Mouse (Mus musculus) layer of hippocampus, adult 9-11 months (tissue): ENCODE results near the gene Tln2.

Experiments
- DNase-seq: peaks from one replicate; pipeline ENCODE4 v3.0.0; 2022

Tln2 gene

DNA sequence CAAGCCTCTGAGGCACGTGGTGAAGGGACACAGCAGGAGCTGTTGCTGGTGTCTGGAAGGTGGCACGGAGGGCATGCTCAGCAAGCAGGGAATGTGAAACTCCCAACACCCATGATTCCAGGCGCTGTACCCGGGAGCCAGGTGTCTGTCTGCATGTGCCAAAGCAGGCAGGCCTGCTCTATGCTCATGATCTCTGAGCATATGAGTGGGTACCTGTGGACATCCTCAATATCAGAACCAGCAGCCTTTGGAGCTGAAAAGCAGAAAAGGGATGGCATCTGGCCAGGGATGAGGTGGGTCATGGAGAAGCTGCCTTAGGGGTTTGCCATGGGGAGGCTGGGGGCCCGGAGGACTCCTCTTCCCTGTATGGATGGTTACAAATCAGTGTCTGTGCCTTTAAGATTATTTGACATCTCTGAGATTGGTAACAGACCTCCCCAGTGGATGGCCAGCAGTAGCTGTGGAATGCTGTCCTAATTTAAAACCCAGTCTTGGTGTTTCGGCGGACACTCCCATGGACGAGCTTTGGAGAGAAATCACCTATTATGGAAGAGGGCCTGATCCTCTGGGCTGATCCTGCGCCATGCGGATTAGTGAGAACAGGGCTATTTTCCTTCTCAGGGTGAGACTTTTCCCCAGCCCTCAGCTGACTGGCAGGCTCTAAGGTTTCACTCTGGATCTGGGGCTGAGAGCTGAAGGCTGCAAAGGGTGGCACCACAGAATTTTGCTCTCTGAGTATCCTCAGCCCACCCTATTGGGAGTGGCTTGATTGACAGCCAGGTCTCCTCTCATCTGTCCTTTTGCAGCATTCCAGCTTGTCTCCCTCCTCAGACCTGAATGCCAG is 367.8 kb downstream of the Tln2 start:
- no peak for DNase-seq

DNA sequence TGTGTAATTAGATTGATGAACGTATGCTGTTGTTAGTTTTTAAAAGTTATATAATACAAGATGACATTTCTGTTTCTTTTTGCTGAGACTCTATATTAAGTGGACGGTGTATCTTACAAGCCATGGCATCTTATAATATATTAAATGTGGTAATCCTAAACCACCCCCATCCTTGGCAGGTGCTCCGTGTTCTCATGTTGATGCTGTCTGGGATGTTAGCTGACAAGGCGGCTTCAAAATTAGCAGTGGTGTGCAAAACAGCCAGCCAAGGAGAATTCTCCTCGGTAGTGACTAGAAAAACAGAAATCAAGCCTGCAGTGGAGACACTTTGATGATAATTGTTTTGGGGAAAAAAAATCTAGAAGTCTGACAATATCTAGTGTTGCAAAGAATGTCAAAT is 371.8 kb downstream of the Tln2 start:
- peak; percentile 40 for DNase-seq

DNA sequence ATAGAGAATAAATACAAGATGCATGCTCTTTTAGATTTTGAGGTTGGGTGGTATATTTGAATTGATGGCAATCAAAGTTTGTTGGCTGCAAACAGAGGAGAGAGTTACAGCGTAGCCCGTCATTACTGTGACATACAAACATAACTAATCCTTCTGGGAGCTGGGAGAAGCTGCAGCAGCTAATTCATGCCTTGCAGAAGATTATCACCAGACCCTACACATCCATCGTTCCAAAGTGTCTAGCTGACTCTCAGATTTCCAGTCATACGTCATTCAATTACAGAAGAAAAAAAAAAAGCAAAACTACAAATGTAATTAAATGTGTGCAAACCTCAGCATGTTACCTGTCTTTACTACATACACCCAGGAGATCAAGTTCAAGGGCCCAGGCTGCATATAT is 372.3 kb downstream of the Tln2 start:
- DNase-seq = no peak

DNA sequence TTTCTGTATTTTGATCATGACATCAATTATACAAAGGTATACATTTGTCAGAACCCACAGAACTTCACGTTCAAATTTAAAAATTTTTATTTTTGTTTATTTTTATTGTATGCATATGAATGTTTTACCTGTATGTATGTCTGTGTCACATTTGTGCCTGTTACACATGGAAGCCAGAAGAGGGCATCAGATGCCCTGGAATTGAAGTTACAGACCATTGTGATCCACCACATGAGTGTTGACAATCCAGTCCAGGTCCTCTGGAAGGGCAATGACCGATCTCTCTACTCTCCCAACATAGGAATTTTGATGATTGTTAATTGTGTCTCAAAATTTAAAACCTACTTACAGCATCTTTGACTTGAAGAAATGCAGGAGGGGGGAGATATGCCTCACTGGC is 374.9 kb downstream of the Tln2 start:
- DNase-seq = no peak

DNA sequence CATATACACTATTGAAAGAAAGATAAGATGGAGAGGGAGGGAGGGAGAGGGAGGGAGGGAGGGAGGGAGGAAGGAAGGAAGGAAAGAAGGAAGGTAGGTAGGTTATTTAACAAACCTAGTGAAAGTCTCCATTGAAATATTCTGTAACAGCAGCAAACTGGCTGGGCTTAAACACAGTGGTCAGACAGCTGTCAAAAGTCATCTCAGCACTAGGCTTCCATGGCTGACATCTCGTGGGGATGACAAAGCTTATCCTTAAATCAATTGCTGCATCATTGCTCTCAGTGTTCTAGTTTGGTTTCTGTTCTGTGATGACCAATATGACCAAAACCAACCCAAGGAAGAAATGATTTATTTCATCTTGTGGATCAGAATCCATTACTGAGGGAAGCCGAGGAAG is 376.0 kb downstream of the Tln2 start:
- DNase-seq = no peak

DNA sequence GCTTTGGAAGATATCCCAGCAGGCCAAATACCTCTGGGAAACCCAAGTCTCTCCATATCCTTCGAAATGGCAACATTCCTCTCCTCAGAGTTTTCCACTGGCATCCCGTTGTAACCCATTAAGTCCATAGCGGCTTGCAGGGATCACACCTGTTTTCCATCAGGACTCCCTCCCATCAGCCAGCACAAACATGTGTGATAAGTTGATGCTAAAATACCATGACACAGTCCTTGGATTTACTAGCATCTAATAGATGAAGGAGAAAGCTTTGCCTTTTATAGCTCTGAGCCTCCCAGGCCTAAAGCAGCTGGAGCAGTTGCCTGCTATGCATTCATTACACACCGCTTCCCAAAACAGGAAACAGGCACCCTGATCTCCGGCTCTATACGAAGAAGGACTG is 377.5 kb downstream of the Tln2 start:
- DNase-seq = no peak

DNA sequence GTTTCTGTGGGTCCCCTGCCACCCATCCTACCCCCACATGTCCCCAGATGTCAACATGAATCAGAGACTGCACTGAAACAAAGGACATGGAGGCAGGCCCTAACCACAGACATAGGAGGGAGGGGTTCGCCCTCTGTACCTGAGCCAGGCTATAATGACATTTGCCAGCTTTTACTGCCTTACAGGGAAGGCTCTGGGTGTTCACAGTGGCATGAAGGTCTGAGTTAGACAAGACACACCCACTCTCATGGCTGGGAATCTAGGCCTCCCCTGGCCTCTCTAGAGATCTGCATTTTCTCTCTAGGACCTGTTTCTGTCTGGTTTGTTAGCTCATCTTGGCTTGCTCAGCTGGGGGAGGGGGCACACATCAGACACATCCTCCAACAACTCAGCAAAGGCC is 380.8 kb downstream of the Tln2 start:
- DNase-seq = no peak

DNA sequence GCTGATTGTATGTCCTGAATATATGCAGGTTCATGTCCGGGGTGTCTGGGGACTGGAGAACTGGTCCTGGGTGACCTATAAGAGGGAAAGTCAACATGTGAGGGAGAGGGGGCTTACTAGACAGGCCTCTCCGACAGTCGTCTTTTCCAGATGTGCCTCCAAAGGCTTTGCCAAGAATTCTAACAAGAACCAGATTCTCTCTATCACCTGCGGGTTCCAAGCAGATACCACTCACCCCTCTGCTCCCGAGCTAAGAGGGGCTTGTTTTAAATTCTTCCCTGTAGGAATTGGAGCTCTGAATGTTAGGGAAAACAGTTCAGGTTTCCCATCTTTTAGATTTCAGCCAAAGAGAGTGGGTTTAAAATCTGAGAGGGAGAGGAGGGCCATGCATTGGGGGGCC is 381.3 kb downstream of the Tln2 start:
- no peak for DNase-seq

- DNase-seq = no peak
These were observed 383.4 kb downstream of the Tln2 start for GRCm38 (mm10) chr9:67176073-67176472.

DNA sequence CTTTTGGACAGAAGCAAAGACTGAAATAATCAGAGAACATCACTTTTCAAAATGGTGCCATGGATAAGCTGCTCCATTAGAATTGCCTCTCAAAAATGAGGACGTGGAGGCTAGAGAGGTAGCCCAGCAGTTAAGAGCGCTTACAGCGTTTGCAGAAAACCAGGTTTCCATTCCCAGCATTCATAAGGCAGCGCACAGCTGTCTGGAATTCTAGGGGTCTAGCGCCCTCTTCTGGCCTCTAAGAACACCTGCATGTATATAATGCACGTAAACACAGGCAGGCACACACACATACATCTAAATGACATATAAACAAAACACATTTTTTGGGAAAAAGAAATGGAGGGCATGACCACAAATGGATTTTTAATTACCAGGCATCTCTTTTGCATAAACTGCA is 385.7 kb downstream of the Tln2 start:
- no peak for DNase-seq

GRCm38 (mm10) chr9:67173154-67173553 is 386.3 kb downstream of the Tln2 start:
- no peak for DNase-seq

DNA sequence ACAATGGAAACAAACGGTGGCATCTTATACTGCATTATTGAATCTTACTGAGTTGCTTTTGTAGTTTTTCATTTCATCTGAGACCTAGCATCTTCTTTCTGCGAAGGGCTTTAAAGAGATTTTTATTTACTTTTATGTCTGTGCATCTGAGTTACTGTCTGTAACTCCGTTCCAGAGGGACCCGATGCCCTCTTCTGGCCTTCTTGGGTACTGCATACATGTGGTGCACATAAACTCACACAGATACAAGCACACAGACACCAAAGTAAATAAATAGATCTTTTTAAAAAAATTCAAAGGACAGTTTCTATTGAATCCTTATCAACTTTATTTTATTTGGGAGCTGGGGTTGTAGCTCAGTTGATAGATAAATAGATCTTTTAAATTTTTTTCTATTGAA is 388.1 kb downstream of the Tln2 start:
- no peak for DNase-seq

DNA sequence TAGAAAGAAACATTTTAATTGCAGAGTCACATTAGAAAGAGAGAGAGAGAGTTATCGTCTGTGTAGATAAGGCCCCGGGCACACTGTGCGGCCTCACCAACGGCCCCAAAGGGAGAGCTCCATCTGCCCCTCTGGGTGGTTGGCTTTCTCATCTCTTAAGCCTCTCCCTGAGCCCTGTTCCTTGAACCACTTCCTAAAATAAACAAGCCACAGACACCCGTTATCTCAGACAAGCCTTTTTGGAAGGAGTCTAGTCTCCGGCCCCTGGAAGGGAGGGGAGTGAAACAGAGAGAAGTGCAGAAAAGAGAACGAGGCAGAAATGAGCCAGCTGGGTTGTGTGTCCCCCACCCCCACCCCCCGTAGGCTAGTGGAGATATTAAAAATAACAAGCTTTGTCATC is 388.7 kb downstream of the Tln2 start:
- no peak for DNase-seq

DNA sequence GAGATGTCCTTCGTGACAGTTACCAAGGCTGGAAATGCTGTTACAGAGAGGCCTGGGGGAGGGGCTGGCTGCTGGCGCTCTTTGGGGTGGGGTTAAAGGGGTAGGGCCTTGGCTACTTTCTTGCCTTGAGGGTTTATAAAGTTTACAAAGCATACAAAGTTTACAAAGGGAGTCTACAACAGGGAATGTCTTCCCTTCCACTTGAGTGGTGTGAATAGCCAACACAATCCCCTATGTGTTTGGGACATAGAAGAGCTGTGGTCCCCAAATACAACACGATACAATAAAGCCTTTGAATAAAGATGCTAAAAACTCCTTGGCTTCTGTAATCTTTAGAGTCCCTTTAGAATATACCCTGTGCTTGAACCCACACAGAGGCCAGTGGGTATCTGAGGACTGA is 389.5 kb downstream of the Tln2 start:
- DNase-seq = no peak
